19 mouse cellular contexts compared by ENCODE assay signal in the genomic region with DNA sequence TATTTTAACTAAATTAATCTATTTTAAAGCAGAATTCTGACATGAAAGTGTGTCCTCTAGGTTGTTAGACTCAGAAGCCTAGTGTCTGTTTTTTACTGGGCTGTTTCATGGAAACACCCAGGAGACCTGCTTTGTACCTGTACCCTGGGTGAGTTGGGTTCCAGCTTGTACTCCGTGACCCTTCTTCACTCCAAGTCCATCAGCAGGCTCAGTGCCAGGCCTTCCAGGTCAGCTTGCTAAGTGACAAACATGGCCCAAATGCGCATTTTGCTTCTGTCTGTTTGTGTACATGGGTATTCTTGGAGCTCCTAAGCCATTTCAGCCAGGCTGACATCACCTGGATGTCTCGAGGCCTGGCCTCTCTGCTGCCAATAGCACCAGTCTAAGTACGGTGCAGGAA.
"Had no signal": no experiment of that assay in that cellular context is flagged by ENCODE, and none has a peak within 500 bp of the region (broad histone marks: within the 10 kb centered on the region; RNA-seq: fewer than 3 reads in every experiment).

No protein-coding gene starts in this region.

- H3K27ac ChIP-seq: kidney, embryonic 15.5 days; limb, embryonic 10.5 days; limb, embryonic 13.5 days; liver, embryonic 14.5 days; macrophage; midbrain, embryonic 12.5 days; midbrain, embryonic 15.5 days; neural tube, embryonic 12.5 days; neural tube, embryonic 15.5 days; stomach, embryonic 15.5 days had no signal

- DNase-seq: kidney, adult 8-10 months; kidney, postnatal 10 days; liver; liver, postnatal 0 days; lung, embryonic 14.5 days; right cerebral cortex, adult 18-20 months; right cerebral cortex, postnatal 25 days; spleen, adult 18-20 months; thymus, postnatal 25 days had no signal

- H3K4me1 ChIP-seq: midbrain, embryonic 12.5 days; midbrain, embryonic 15.5 days; neural tube, embryonic 12.5 days had no signal

- H3K4me3 ChIP-seq: kidney, embryonic 15.5 days; limb, embryonic 10.5 days; limb, embryonic 13.5 days; midbrain, embryonic 12.5 days; midbrain, embryonic 15.5 days; neural tube, embryonic 12.5 days; neural tube, embryonic 15.5 days; stomach, embryonic 15.5 days had no signal
